Mouse (Mus musculus) cerebellum, adult 2 months (tissue): ENCODE measurements around the gene Mvb12a. TPM values are rescaled to one million over a fixed set of nuclear protein-coding genes. Genes with fewer than 3 reads are reported as not detected.

Source experiments
- DNase-seq, 2 experiments: peaks; one replicate each; pipeline ENCODE4 v3.0.0; 2021
- H3K27ac ChIP-seq: fragments of 200-500 bp; 2 replicates; pipeline ENCODE4 v1.5.1; 2012; ENCODE audit warnings: low read length, control low read depth, inconsistent platforms; ENCODE audit not compliant: insufficient read depth
- H3K27me3 ChIP-seq: fragments of 200-500 bp; 2 replicates; pipeline ENCODE4 v1.6.1; 2012; ENCODE audit warnings: inconsistent platforms, mild to moderate bottlenecking, low read length, moderate library complexity; ENCODE audit not compliant: control insufficient read depth, insufficient read depth
- H3K4me1 ChIP-seq: fragments of 200-500 bp; 2 replicates; pipeline ENCODE4 v1.6.1; 2011; ENCODE audit warnings: low read length; ENCODE audit not compliant: control insufficient read depth, insufficient read depth
- H3K4me3 ChIP-seq: fragments of 200-500 bp; replicated peaks from 2 replicates; pipeline ENCODE3; 2011; ENCODE audit warnings: mild to moderate bottlenecking, low read depth, low read length, control low read depth; ENCODE audit not compliant: insufficient read depth
- CTCF ChIP-seq: fragments of 200-500 bp; IDR thresholded peaks from 2 replicates; pipeline ENCODE4 v1.5.1; 2011; ENCODE audit warnings: low read depth, mild to moderate bottlenecking, control low read depth, low read length, moderate library complexity, borderline replicate concordance; ENCODE audit not compliant: insufficient read depth
- POLR2A ChIP-seq: fragments of 200-500 bp; IDR thresholded peaks from 2 replicates; pipeline ENCODE4 v1.6.1; 2011; ENCODE audit warnings: low read length, control low read depth, borderline replicate concordance; ENCODE audit not compliant: insufficient read depth
- WGBS: fragments of 180-500 bp; shearing (Covaris S2); methylation state at CpG from one replicate; pipeline ENCODE4 v1.1.7; 2018; 5-methylcytosine and 5-hydroxymethylcytosine counted together
- polyA plus RNA-seq: library from polyadenylated mRNA; depleted of rRNA; stranded (reverse); fragments of >200 nt; gene quantifications from 2 replicates; pipeline ENCODE4 v1.2.3, GENCODE M21; 2012

Mvb12a gene
- polyA plus RNA-seq, 1 experiment: 118 TPM

DNA sequence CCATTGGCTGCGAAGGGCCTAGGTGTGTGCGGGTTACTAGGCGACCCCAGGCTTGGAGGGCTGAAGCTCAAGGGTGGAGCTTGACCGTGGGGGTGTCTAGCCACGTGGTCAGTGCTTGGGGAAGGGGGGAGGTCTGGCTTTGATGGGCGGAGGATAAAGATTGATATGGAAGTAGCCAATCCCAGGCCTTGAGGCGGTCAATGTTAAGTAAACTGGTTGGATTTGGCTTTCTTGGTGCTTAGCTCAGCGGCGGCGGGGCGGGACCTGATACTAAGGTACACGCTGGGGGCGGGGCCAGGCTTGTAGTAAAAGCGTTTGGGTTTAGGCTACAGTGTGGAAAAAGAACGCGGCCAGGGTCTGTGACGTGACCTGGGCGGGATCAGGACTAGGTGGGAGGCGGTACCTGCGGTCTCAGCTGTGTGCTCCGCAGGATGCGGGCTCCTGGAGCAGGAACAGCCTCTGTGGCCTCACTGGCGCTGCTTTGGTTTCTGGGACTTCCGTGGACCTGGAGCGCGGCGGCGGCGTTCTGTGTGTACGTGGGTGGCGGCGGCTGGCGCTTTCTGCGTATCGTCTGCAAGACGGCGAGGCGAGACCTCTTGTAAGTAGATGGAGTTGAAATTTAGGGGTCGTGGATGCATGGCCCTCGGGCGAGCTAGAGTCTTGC is 27.7 kb downstream of the Mvb12a start:
- peak; percentile 72 for TF ChIP-seq POLR2A
- no peak for TF ChIP-seq CTCF
- WGBS: 1% methylated on average over 41 of the region's 41 CpGs
- peak overlapping the region; percentile 92 for H3K4me3 ChIP-seq

DNA sequence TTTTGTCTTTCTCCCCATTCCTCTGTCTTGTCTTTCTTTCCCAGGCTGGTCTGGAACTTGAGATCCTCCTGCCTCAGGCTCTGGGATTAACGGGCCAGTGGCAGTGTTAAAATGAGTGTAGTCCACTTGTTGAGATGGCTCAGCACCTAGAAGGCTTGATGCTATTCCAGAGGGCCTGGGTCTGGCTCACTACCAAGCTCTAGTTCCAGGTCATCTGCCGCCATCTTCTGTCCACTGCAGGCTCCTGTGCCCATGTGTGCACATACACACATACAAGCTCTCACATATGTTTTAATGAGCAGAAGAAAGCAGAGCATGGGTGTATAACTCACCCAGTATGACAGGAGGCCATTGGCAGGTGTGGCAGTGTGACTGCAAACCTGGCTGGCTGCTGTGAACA is 29.4 kb downstream of the Mvb12a start:
- Histone ChIP-seq H3K4me3 (peak overlapping the region; percentile 11), H3K4me1 (peaks cover 12% of the 10 kb centered on the region), H3K27ac (peak overlapping the region; percentile 17; the same call in 1 of the 2 replicates), H3K27me3 (no peaks in the 10 kb centered on the region)
- 0 out of 2 replicates have a peak, but pooled peaks have one; percentile 2 for TF ChIP-seq CTCF
- no peak for TF ChIP-seq POLR2A
- WGBS: 31% methylated on average over 2 of the region's 2 CpGs
- peak; percentile 40 for DNase-seq

More for the DNA sequence above, 27.7 kb downstream of the Mvb12a start:
- peak; percentile 97 to 98 for DNase-seq
- Histone ChIP-seq H3K27ac (peak overlapping the region; percentile 87), H3K27me3 (no peaks in the 10 kb centered on the region), H3K4me1 (peaks cover 12% of the 10 kb centered on the region)

DNA sequence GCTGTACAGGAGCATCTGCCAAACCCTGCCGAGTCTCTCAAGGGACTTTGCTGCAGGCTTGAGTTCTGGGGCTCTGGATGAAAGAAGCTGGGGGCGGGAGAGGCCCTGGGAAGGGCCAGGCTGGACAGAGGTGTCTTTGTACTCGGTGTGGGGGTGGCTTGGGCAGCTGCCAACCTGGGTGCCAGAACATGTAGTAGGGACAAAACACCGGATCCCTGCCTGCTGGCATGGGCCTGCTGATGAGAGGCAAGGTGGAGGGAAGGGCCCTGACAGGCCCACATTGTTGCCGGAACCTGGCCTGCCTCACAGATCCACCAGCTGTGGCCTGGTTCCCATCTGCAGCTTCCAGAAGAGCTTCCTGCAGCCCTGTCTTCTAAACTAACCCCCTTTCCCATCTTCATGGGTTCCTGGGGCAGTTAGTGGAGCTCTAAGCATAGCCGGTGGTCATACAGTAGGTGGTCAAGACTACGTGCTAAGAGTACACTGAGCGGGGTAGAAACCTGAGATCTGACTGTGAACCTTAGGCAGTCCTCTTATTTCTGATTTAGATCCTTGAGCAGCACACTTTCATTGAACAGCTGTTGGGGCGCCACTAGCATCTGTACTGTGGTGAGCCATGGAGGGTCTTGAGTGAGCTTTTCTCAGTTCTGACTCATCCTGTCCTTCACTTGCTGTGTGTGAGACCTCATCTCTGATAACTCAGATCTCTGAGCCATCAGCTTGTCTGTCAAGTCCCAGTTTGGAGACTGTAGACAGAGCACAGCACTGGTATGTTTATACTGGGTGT is 30.3 kb downstream of the Mvb12a start:
- Histone ChIP-seq H3K27ac (peak overlapping the region; percentile 10; the same call in 1 of the 2 replicates), H3K4me3 (no peak overlapping the region), H3K27me3 (no peaks in the 10 kb centered on the region), H3K4me1 (peaks cover 12% of the 10 kb centered on the region)
- 35% methylated on average over 9 of the region's 9 CpGs for WGBS
- no peak for TF ChIP-seq CTCF
- no peak for TF ChIP-seq POLR2A
- DNase-seq: peak; percentile 68 to 75

DNA sequence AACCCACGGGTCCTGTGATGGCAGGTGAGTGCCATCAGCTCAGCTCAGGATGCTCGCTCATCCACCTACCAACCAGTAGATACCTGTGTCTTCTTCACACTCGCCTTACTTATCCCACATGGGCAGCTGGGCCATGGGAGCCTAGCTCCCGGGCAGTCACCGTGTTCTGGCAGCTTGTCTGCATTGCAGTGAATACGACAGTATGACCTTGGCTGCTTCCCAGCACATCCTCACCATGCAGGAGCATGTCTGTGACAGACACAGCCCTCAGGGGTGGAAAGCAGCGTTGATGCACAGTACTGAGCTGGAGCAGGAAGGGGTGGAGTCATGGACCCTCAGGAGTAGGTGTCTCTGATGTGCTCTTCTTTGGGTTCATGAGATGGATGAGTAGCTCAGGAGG is 31.7 kb downstream of the Mvb12a start:
- WGBS: 45% methylated on average over 7 of the region's 7 CpGs
- DNase-seq: no peak
- TF ChIP-seq POLR2A: no peak
- TF ChIP-seq CTCF: no peak
- Histone ChIP-seq H3K27me3 (no peaks in the 10 kb centered on the region), H3K4me3 (no peak overlapping the region), H3K4me1 (peaks cover 15% of the 10 kb centered on the region), H3K27ac (no peak overlapping the region)

DNA sequence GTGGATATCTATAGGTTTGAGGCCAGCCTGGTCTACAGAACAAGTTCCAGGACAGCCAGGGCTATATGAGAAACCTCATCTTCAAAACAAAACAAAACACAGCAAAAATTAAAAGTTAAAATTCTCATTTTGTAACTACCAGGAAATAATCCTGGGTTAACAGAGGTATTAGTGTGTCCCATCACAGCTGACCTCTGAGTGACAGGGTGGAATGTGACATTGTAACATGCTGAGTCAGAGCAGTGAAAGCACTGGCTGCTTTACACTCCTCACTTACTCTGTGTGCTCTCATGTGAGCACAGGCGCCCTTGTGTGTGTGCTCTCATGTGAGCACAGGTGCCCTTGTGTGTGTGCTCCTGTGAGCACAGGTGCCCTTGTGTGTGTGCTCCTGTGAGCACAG is 32.3 kb downstream of the Mvb12a start:
- Histone ChIP-seq H3K4me3 (no peak overlapping the region), H3K4me1 (peaks cover 21% of the 10 kb centered on the region), H3K27me3 (no peaks in the 10 kb centered on the region), H3K27ac (no peak overlapping the region)
- TF ChIP-seq CTCF (no peak), POLR2A (no peak)
- WGBS: 78% methylated on average over 1 of the region's 1 CpGs
- DNase-seq: no peak

DNA sequence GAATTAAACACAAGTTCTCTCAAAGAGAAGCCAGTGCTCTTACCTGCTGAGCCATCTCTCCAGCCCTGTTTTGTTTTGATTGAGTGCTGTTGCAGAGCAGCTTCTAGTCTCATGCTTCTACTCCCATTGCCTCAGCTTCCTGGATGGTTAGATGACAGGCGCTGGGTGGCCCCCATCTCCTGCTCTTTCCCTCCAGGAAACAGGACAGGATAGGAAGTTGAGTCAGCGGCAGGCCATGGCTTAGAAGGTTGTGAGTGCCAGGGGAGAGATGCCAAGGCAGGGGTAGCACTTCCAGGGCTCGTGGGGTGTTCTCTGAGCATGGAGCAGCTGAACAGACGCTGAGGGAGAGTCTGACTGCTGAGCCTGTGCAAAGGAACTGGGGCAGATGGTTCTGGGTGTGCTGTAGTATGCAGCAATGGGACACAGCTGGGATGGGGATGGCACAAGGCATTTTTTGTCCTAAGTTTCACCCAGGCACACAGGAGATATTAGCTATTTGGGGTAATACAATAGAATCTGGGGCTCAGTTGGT is 35.2 kb downstream of the Mvb12a start:
- Histone ChIP-seq H3K27ac (no peak overlapping the region), H3K27me3 (no peaks in the 10 kb centered on the region), H3K4me1 (peaks cover 17% of the 10 kb centered on the region), H3K4me3 (no peak overlapping the region)
- DNase-seq: peak in 1 of 2 experiments; percentile 45
- TF ChIP-seq POLR2A (no peak), CTCF (no peak)
- 12% methylated on average over 4 of the region's 4 CpGs for WGBS

DNA sequence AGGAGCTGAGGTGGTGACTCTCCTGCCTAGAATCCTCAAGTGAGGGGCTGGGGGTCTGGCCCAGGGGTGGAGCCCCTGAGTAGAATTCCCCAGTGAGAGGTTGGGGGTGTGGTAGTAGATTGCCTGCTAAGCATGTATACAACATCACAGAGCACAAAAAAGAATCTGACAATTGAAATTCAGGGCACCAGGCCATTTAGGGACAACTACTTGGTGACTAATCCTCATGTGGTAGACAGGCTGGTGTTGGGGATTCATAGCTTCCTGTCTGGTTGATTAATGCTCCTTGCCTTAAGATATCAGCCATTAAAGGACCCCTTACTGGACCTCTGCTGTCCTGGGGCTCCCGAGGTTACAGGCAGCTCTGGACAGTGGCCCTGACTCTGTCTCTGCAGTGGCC is 36.3 kb downstream of the Mvb12a start:
- TF ChIP-seq CTCF (no peak), POLR2A (no peak)
- WGBS: 62% methylated on average over 1 of the region's 1 CpGs
- no peaks in the 10 kb centered on the region for H3K27me3 ChIP-seq
- no peak for DNase-seq
- H3K4me1 ChIP-seq: peaks cover 17% of the 10 kb centered on the region
- H3K27ac ChIP-seq: no peak overlapping the region
- H3K4me3 ChIP-seq: no peak overlapping the region
